Mouse (Mus musculus) testis, adult 2 months (tissue): ENCODE data around the gene Gcnt4.

Experiments
- CTCF ChIP-seq: fragments of 200-500 bp; IDR thresholded peaks from 2 replicates; pipeline ENCODE4 v1.5.1; 2012; ENCODE audit warnings: low read depth, mild to moderate bottlenecking, inconsistent platforms, low read length, moderate library complexity; ENCODE audit not compliant: control insufficient read depth, insufficient read depth, insufficient replicate concordance
- POLR2A ChIP-seq: fragments of 200-500 bp; IDR thresholded peaks from 2 replicates; pipeline ENCODE4 v1.6.1; 2012; ENCODE audit warnings: low read depth, mild to moderate bottlenecking, inconsistent platforms, low read length, moderate library complexity; ENCODE audit not compliant: control insufficient read depth

GRCm38 (mm10) chr13:96973318-96973717, 48.8 kb downstream of the Gcnt4 start:
- TF ChIP-seq POLR2A = no peak
- no peak for TF ChIP-seq CTCF
